Mouse (Mus musculus): Measurements from ENCODE around the gene Alk. TPM values are rescaled to one million over a fixed set of nuclear protein-coding genes. Genes with fewer than 3 reads are reported as not detected.

The Alk gene
- total and polyA plus RNA-seq, 3 experiments: not detected

- Histone ChIP-seq H3K4me3 (ENCODE audit: control insufficient read depth in 1 of 2, insufficient read depth in 1 of 2, low read depth in 2 of 2, low read length in 2 of 2) (no peak overlapping the region), H3K36me3 (ENCODE audit: control insufficient read depth in 1 of 2, insufficient read depth in 2 of 2, low read length in 2 of 2) (no peaks in the 10 kb centered on the region), H3K4me1 (ENCODE audit: control insufficient read depth in 1 of 2, insufficient read depth in 2 of 2, low read length in 2 of 2) (no peaks in the 10 kb centered on the region), H3K27me3 (ENCODE audit: control insufficient read depth in 1 of 2, insufficient read depth in 2 of 2, low read length in 2 of 2) (no peaks in the 10 kb centered on the region), H3K9me3 (replicated peaks; ENCODE audit: insufficient read depth, low read length) (no peaks in the 10 kb centered on the region), H3K27ac (ENCODE audit: control insufficient read depth, low read depth, low read length) (no peak overlapping the region), H3K9ac (ENCODE audit: control insufficient read depth, low read depth, low read length, poor library complexity, severe bottlenecking) (no peak overlapping the region), H3K79me2 (ENCODE audit: control insufficient read depth, insufficient read depth, low read length, poor library complexity) (no peaks in the 10 kb centered on the region)
- no peak for TF ChIP-seq ZKSCAN1 (IDR thresholded peaks at IDR 0.05; ENCODE audit: low read depth, low read length)
- TF ChIP-seq TAL1 (IDR thresholded peaks at IDR 0.05; ENCODE audit: low read length): no peak
- TF ChIP-seq HCFC1 (IDR thresholded peaks at IDR 0.05; ENCODE audit: low read depth, low read length): no peak
- no peak for TF ChIP-seq POLR2AphosphoS5 (IDR thresholded peaks at IDR 0.05; ENCODE audit: borderline replicate concordance, low read depth, low read length)
- no peak for TF ChIP-seq MAX (IDR thresholded peaks at IDR 0.05; ENCODE audit: low read length)
- no peak for TF ChIP-seq BHLHE40 (IDR thresholded peaks at IDR 0.05; ENCODE audit: borderline replicate concordance, low read depth, low read length)
- TF ChIP-seq POLR2AphosphoS2 (IDR thresholded peaks at IDR 0.05; ENCODE audit: low read length): no peak
- no peak for TF ChIP-seq USF2 (IDR thresholded peaks at IDR 0.05; ENCODE audit: borderline replicate concordance in 1 of 2, insufficient read depth in 1 of 2, low read depth in 1 of 2, low read length in 2 of 2)
- TF ChIP-seq CHD1 (IDR thresholded peaks at IDR 0.05; ENCODE audit: low read depth, low read length): no peak
- no peak for TF ChIP-seq USF1 (IDR thresholded peaks at IDR 0.05; ENCODE audit: low read depth, low read length)
- no peak for TF ChIP-seq MEF2A (IDR thresholded peaks at IDR 0.05; ENCODE audit: extremely low read depth, insufficient replicate concordance, low read depth, low read length, poor library complexity, severe bottlenecking)
- TF ChIP-seq ZC3H11A (IDR thresholded peaks at IDR 0.05; ENCODE audit: low read depth, low read length): no peak
- no peak for TF ChIP-seq SMC3 (IDR thresholded peaks at IDR 0.05; ENCODE audit: low read depth, low read length)
- TF ChIP-seq GABPA (IDR thresholded peaks at IDR 0.05; ENCODE audit: low read depth, low read length): no peak
- TF ChIP-seq TBP (IDR thresholded peaks at IDR 0.05; ENCODE audit: low read depth, low read length): no peak
- no peak for TF ChIP-seq MYB (IDR thresholded peaks at IDR 0.05; ENCODE audit: low read depth, low read length)
- TF ChIP-seq MXI1 (IDR thresholded peaks at IDR 0.05; ENCODE audit: low read depth, low read length): no peak
- no peak for TF ChIP-seq RAD21 (IDR thresholded peaks at IDR 0.05; ENCODE audit: low read depth, low read length)
- no peak for TF ChIP-seq UBTF (IDR thresholded peaks at IDR 0.05; ENCODE audit: borderline replicate concordance, insufficient read depth, low read depth, low read length)
- no peak for DNase-seq (ENCODE audit: low read depth, low spot score)
Observed at GRCm38 (mm10) chr17:72293267-72293580, 311.2 kb downstream of the Alk start.

GRCm38 (mm10) chr17:72292444-72293266, 311.8 kb downstream of the Alk start:
- H3K4me3 ChIP-seq (ENCODE audit: control insufficient read depth in 1 of 2, insufficient read depth in 1 of 2, low read depth in 2 of 2, low read length in 2 of 2): no peak overlapping the region
- no peaks in the 10 kb centered on the region for H3K79me2 ChIP-seq (ENCODE audit: control insufficient read depth, insufficient read depth, low read length, poor library complexity)
- H3K36me3 ChIP-seq (ENCODE audit: control insufficient read depth in 1 of 2, insufficient read depth in 2 of 2, low read length in 2 of 2): no peaks in the 10 kb centered on the region
- H3K9me3 ChIP-seq (replicated peaks; ENCODE audit: insufficient read depth, low read length): no peaks in the 10 kb centered on the region
- no peak overlapping the region for H3K9ac ChIP-seq (ENCODE audit: control insufficient read depth, low read depth, low read length, poor library complexity, severe bottlenecking)
- H3K27ac ChIP-seq (ENCODE audit: control insufficient read depth, low read depth, low read length): no peak overlapping the region
- no peak for DNase-seq (ENCODE audit: low read depth, low spot score)
- no peaks in the 10 kb centered on the region for H3K27me3 ChIP-seq (ENCODE audit: control insufficient read depth in 1 of 2, insufficient read depth in 2 of 2, low read length in 2 of 2)
- H3K4me1 ChIP-seq (ENCODE audit: control insufficient read depth in 1 of 2, insufficient read depth in 2 of 2, low read length in 2 of 2): no peaks in the 10 kb centered on the region
- no peak for TF ChIP-seq MYB (IDR thresholded peaks at IDR 0.05; ENCODE audit: low read depth, low read length)
- no peak for TF ChIP-seq ZKSCAN1 (IDR thresholded peaks at IDR 0.05; ENCODE audit: low read depth, low read length)
- TF ChIP-seq POLR2AphosphoS5 (IDR thresholded peaks at IDR 0.05; ENCODE audit: borderline replicate concordance, low read depth, low read length): no peak
- no peak for TF ChIP-seq POLR2AphosphoS2 (IDR thresholded peaks at IDR 0.05; ENCODE audit: low read length)
- no peak for TF ChIP-seq BHLHE40 (IDR thresholded peaks at IDR 0.05; ENCODE audit: borderline replicate concordance, low read depth, low read length)
- no peak for TF ChIP-seq MAZ (IDR thresholded peaks at IDR 0.05; ENCODE audit: low read depth, low read length)
- no peak for TF ChIP-seq TBP (IDR thresholded peaks at IDR 0.05; ENCODE audit: low read depth, low read length)
- TF ChIP-seq GATA1 (IDR thresholded peaks at IDR 0.05; ENCODE audit: low read depth, low read length): no peak
- TF ChIP-seq CHD2 (IDR thresholded peaks at IDR 0.05; ENCODE audit: low read length): no peak

All from MEL (cell line).